Mouse (Mus musculus) C2C12 (cell line): ENCODE measurements around the gene Runx1. TPM values are rescaled to one million over a fixed set of nuclear protein-coding genes. Genes with fewer than 3 reads are reported as not detected.
A peak's percentile ranks its signal among the peaks of the same experiment; 100 is the strongest.

ENCODE experiments used
- H3K27me3 ChIP-seq: one replicate; pipeline ENCODE4 v1.6.1; 2011; ENCODE audit not compliant: control insufficient read depth, insufficient read depth, insufficient read length
- H3K36me3 ChIP-seq: one replicate; pipeline ENCODE4 v1.6.1; 2011; ENCODE audit not compliant: control insufficient read depth, insufficient read depth
- H3K4me3 ChIP-seq: one replicate; pipeline ENCODE4 v1.5.1; 2011; ENCODE audit warnings: mild to moderate bottlenecking, control low read depth; ENCODE audit not compliant: poor library complexity, insufficient read depth, severe bottlenecking
- H3K79me2 ChIP-seq: one replicate; pipeline ENCODE4 v1.6.1; 2011; ENCODE audit not compliant: control insufficient read depth, insufficient read depth
- H3K79me3 ChIP-seq: one replicate; pipeline ENCODE4 v1.6.1; 2011; ENCODE audit warnings: low read depth, control low read depth
- H3ac ChIP-seq: one replicate; pipeline ENCODE3; 2011; ENCODE audit warnings: low read depth; ENCODE audit not compliant: control insufficient read depth, insufficient read length
- CEBPB ChIP-seq: IDR thresholded peaks from one replicate; pipeline ENCODE4 v1.6.1; 2011; ENCODE audit warnings: low read depth, mild to moderate bottlenecking, control low read depth, moderate library complexity
- CTCF ChIP-seq: IDR thresholded peaks from one replicate; pipeline ENCODE4 v1.5.1; 2011; ENCODE audit not compliant: control insufficient read depth, insufficient read depth, insufficient read length
- FOSL1 ChIP-seq: IDR thresholded peaks from one replicate; pipeline ENCODE4 v1.8.0; 2011; ENCODE audit warnings: mild to moderate bottlenecking, low read length; ENCODE audit not compliant: poor library complexity, insufficient read depth, severe bottlenecking
- MAX ChIP-seq: IDR thresholded peaks from one replicate; pipeline ENCODE4 v1.6.1; 2011; ENCODE audit warnings: mild to moderate bottlenecking, control low read depth
- MYOD1 ChIP-seq: IDR thresholded peaks from one replicate; pipeline ENCODE4 v1.6.1; 2011; ENCODE audit warnings: low read depth; ENCODE audit not compliant: control insufficient read depth, insufficient read length
- MYOG ChIP-seq: IDR thresholded peaks from one replicate; pipeline ENCODE4 v1.6.1; 2011; ENCODE audit not compliant: control insufficient read depth, insufficient read length; ENCODE audit errors: extremely low read depth
- USF1 ChIP-seq: IDR thresholded peaks from one replicate; pipeline ENCODE4 v1.6.1; 2011; ENCODE audit warnings: low read depth, mild to moderate bottlenecking, control low read depth, moderate library complexity
- long read RNA-seq, 2 experiments: library from polyadenylated mRNA; unstranded; transcript quantifications; one replicate each; pipeline ENCODE4 v2.0.0; 2019 to 2020
- polyA plus RNA-seq: library from polyadenylated mRNA; unstranded; fragments of >200 nt; fragmentation: generic; extraction: Trizol; gene quantifications from one replicate; pipeline ENCODE4 v1.2.1, GENCODE M21; 2012; ENCODE audit warnings: missing spikeins

Runx1 gene
- polyA plus RNA-seq, result 28.8 TPM
- long read RNA-seq, experiment 1, full-length matches to known transcripts, result 8 of 23 reads
- long read RNA-seq, experiment 1, partial matches to known transcripts, result 8 of 23 reads
- long read RNA-seq, experiment 1, other reads (novel, unspliced or antisense), result 7 of 23 reads
- long read RNA-seq, experiment 2, full-length matches to known transcripts, result 44 of 84 reads
- long read RNA-seq, experiment 2, partial matches to known transcripts, result 24 of 84 reads
- long read RNA-seq, experiment 2, other reads (novel, unspliced or antisense), result 16 of 84 reads

DNA sequence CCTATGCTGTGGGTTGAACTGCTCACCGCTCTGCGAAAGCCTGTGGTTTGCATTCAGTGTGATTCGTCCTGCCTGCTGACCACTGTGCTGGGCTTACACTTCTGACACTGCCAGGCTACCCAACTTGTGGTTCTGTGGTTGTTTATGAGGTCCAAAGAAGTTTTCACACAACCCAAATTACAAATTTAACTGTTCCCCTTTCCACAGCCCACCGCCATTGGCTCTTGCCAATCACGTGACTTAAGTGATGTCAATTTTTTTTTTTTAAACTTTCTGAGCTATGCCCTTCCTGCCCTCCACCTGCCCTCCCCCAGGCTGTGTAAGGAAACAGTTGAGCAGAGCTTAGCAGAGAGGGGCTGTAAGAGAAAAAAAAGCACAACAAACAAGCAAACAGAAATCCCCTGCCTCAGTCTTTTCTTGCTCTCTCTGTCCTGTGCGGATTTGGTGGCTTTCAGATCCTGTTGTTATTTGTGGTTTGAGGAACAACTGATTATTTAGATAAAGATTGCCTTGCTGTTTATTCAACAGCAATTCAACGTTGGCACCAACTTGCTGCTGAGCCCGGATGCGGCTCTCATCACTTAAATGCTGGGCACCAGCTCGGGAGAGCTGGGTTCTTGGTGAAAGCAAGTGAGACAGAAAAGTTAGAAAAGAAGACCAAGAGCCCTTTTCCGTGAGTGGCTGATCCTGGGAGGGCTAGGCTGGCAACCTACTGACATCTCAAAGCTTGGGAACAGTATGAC lies at the start of gene Runx1:
Gene Runx1 (minus strand): TSS at position 242 of the 743 bp plus-strand sequence.
- peaks cover 46% of the 10 kb centered on the region for H3K79me2 ChIP-seq
- no peaks in the 10 kb centered on the region for H3K27me3 ChIP-seq
- peak within 1 kb of the TSS; percentile 71 for H3K4me3 ChIP-seq
- H3ac ChIP-seq, result peak within 1 kb of the TSS; percentile 78
- peaks cover 37% of the 10 kb centered on the region for H3K79me3 ChIP-seq
- TF ChIP-seq USF1 (peak; percentile 98), CTCF (no peak), MAX (peak; percentile 75), MYOD1 (peak; percentile 48), FOSL1 (no peak), CEBPB (no peak), MYOG (no peak)
- peaks cover 17% of the 10 kb centered on the region for H3K36me3 ChIP-seq

DNA sequence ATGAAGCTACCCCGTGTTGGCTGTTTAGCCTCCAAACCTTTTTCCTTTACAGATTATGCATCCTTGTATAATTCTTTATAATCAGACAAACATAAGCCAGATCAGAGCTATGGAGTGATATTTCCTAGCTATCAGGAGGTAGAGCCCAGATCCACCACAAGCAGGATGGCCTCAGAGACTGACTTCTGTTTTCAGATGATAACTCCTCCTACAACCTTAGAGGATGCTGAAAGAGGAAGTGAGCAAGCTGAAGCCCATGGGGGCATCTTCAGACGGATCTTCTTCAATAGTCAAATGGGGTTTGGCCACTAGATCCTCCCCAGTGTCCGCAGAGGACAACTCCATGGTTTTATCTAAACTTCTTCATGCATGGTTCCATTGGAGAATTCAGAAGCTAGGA lies 48.1 kb upstream of the Runx1 start:
- no peaks in the 10 kb centered on the region for H3K27me3 ChIP-seq
- no peaks in the 10 kb centered on the region for H3K79me3 ChIP-seq
- H3ac ChIP-seq, result no peak overlapping the region
- no peak for TF ChIP-seq MAX
- no peak for TF ChIP-seq MYOD1
- TF ChIP-seq FOSL1, result no peak
- TF ChIP-seq USF1, result no peak
- no peak for TF ChIP-seq CTCF
- no peak for TF ChIP-seq MYOG
- no peak for TF ChIP-seq CEBPB
- H3K4me3 ChIP-seq, result no peak overlapping the region
- no peaks in the 10 kb centered on the region for H3K36me3 ChIP-seq
- no peaks in the 10 kb centered on the region for H3K79me2 ChIP-seq

DNA sequence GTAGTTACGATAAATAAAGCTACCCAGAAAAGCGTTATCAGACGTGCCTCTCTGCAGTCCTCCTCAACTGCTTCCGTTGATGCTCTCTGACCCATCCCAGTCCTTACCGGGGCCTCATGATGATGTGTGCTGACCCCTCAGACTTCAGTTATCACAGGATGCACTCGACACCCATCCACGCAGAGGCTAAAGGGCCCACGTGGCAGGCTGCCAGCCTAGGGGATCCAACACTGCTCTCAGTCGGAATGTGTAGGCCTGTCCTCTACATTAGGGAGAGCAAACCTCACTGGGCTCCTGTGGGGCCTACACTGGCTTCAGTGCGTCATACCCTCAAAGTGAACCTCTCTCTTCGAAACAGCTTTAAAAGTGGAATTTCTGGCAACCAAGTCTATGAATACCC lies 45.8 kb upstream of the Runx1 start:
- Histone ChIP-seq H3ac (no peak overlapping the region), H3K4me3 (no peak overlapping the region), H3K79me3 (no peaks in the 10 kb centered on the region), H3K27me3 (no peaks in the 10 kb centered on the region), H3K79me2 (no peaks in the 10 kb centered on the region), H3K36me3 (no peaks in the 10 kb centered on the region)
- TF ChIP-seq CTCF, result no peak
- TF ChIP-seq USF1, result no peak
- no peak for TF ChIP-seq FOSL1
- TF ChIP-seq CEBPB, result no peak
- no peak for TF ChIP-seq MYOG
- TF ChIP-seq MYOD1, result no peak
- TF ChIP-seq MAX, result no peak

DNA sequence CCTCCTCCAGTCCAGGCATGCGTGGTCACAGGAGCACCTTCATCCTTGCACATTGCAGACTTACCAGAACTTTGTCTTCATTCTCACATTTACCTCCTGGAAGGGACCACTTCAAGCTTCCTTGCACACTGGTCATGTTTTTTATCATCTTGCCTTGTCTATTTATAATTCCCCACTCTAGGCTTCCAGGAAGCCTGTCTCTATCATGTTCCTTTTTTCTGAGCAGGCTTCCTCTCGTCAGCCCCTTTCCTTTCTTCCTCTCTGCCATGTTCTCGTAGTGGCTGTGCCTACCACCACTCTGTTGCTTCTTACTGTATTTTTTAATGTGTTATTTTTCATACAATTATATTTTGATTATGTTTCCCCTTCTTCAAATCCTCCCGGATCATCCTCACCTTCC lies 42.6 kb upstream of the Runx1 start:
- TF ChIP-seq USF1, result no peak
- TF ChIP-seq MYOG, result no peak
- no peak for TF ChIP-seq FOSL1
- no peak for TF ChIP-seq CEBPB
- no peak for TF ChIP-seq CTCF
- no peak for TF ChIP-seq MAX
- TF ChIP-seq MYOD1, result no peak
- H3K79me2 ChIP-seq, result no peaks in the 10 kb centered on the region
- H3ac ChIP-seq, result no peak overlapping the region
- H3K27me3 ChIP-seq, result no peaks in the 10 kb centered on the region
- H3K4me3 ChIP-seq, result no peak overlapping the region
- no peaks in the 10 kb centered on the region for H3K36me3 ChIP-seq
- no peaks in the 10 kb centered on the region for H3K79me3 ChIP-seq

DNA sequence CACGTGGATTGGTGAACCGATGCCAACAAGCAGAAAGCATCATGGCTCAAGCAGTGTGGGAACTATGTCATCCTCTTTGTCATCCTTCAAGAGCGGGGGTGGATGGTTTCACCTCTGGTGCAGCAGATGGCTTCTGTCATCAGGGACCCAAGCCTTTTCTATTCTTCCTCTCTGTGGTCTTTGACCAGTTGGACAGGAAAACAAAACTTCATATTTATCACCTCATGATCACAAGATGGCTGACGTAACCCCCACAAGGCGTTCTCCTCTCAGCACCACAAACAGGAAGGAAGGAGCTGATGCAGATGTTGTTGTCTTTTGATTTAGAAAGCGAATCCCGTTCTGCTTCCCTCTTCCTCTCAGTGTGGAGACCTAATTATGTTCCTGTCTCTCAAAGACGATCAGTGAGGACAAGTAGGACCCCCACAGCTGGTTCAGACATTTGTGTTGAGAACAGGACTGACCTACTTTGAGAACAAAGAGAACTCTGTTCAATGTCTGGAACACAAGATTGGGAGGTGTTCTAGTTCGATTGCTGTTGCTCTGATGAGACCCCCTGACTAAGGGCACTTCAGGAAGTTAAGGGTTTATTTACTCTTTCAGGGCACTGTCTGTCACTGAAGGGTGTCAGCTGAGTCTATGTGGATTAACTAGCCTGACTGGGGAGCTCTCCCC lies 41.4 kb upstream of the Runx1 start:
- TF ChIP-seq USF1 (no peak), MYOD1 (no peak), FOSL1 (no peak), CTCF (no peak), MAX (no peak), CEBPB (no peak), MYOG (no peak)

More for the DNA sequence above, 41.4 kb upstream of the Runx1 start:
- H3K27me3 ChIP-seq, result no peaks in the 10 kb centered on the region
- H3K79me3 ChIP-seq, result no peaks in the 10 kb centered on the region
- no peak overlapping the region for H3K4me3 ChIP-seq
- no peak overlapping the region for H3ac ChIP-seq
- no peaks in the 10 kb centered on the region for H3K36me3 ChIP-seq
- no peaks in the 10 kb centered on the region for H3K79me2 ChIP-seq
